Comparison of ENCODE assay signal across 11 mouse cellular contexts in the genomic region with DNA sequence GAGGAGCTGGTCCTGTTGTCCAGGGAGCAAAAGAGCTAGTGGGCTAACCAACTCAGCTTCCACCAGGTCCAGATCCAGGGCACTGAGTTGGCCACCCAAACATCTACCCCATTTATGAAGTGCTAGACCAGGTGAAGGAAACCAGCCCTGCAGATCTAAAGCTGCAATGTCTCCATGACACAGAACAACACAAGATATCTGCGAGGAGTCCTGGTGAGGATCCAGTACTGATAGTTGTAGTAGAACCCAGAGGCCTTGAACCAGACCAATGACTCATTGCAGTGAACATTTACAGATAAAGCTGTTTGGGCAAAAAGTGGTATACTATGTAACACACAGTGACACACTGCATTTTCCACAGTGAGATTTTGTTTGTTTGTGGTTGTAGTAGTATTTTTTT.
"Had no signal": no experiment of that assay in that cellular context is flagged by ENCODE, and none has a peak within 500 bp of the region (broad histone marks: within the 10 kb centered on the region; RNA-seq: fewer than 3 reads in every experiment).

No protein-coding gene starts in this region.

- DNase-seq: gastrocnemius, adult 2 months; gastrocnemius, postnatal 10 days; gastrocnemius, postnatal 25 days; heart, adult 2 months; heart, postnatal 4 days; kidney, adult 2 months; kidney, postnatal 10 days; kidney, postnatal 25 days; liver; liver, embryonic 13.5 days; liver, postnatal 0 days had no signal
